Mouse (Mus musculus) cerebellum, adult 11-12 months (tissue): ENCODE measurements around the gene Zfp692.

Experiments used
- DNase-seq: peaks from one replicate; pipeline ENCODE4 v3.0.0; 2022

Zfp692 gene

GRCm38 (mm10) chr11:58306860-58307308 is at the start of gene Zfp692:
TSS of gene Zfp692 (plus strand) at chr11:58307069.
- DNase-seq: peak; percentile 98

- DNase-seq: no peak
These were observed 49.1 kb upstream of the Zfp692 start for GRCm38 (mm10) chr11:58257816-58258215.

GRCm38 (mm10) chr11:58260156-58260555 is 46.7 kb upstream of the Zfp692 start:
- DNase-seq: no peak

GRCm38 (mm10) chr11:58261826-58262225 is 45.0 kb upstream of the Zfp692 start:
- no peak for DNase-seq

DNA sequence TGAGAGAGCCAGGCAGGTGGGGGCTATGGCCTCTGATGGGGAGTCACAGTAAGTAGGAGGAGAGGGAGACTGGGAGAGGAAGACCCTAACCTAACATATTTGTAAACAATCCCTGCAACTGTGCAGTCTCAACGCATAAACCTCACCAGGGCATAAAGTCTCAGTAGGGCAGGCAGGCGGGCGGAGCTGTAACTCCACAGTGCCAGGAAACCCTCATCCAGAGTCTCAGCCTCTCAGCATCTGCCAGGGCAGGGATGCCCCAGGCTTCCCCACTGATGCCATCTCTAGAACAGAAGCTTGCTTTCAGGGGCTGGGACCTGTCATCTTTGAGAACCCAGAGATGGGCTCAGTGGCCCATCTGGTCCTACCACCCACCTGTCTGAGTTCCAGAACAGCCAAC is 44.5 kb upstream of the Zfp692 start:
- no peak for DNase-seq

DNA sequence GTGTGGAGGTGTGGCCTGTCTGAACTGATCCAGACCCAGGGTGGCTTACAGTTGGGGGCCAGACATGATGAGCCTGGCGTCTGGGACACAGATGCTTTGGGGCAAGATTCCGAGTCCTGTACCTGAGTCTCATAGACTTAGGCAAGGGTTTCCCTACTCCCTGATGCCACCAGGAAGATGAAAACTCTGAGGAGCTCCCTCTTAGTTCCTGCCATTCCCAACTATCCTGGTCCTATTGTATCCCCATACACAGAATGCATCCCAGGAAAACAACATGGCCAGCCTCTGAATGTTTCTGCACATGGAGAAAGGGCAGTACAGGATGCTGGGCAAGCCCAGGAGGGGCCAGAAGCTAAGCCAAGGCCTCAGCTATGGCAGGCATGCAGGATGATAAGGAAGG is 43.4 kb upstream of the Zfp692 start:
- DNase-seq: no peak

DNA sequence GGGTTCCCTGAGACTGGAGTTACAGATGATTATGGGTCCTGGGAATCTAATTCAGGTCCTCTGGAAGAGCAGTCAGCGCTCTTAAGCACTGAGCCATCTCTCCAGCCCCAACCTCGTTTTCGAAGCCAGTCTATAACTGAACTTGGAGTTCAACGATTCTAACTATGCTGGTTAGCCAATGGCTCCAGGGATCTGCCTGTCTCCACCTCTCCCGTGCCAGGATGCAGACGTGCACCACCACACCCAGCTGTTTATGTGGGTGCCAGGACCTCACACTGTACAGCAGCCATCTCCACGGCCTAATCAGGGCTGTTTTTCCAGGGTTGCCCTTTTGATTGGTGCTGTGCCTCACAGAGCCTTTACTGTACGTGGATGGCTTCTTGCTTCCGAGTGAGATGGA is 42.3 kb upstream of the Zfp692 start:
- no peak for DNase-seq

- DNase-seq: no peak
These were observed 38.6 kb upstream of the Zfp692 start for GRCm38 (mm10) chr11:58268285-58268684.

- DNase-seq: no peak
These were observed 32.3 kb upstream of the Zfp692 start, which contains the start of gene 4930438A08Rik for GRCm38 (mm10) chr11:58274572-58274971. TSS of gene 4930438A08Rik (plus strand) at chr11:58274799.

DNA sequence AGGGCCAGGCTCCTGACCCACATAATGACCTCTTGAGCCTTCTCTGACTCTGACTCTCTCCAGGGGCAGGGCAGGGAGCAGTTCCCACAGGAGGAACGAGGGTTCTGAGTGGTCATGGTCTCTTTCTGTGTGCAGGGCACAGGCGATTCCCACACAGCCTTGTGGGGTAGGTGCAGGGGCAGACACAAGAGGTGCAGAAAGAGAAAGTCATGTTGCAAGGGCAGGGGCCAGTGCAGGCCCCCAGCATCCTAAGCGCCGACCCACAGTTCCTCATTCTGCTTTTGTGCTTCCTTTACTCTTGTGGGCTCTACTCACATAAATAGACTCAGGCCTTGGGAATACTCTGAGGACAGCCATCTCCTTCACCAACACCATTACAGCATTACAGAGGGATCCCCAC is 31.1 kb upstream of the Zfp692 start:
- DNase-seq: no peak

GRCm38 (mm10) chr11:58281970-58282496 is 24.8 kb upstream of the Zfp692 start:
- no peak for DNase-seq

DNA sequence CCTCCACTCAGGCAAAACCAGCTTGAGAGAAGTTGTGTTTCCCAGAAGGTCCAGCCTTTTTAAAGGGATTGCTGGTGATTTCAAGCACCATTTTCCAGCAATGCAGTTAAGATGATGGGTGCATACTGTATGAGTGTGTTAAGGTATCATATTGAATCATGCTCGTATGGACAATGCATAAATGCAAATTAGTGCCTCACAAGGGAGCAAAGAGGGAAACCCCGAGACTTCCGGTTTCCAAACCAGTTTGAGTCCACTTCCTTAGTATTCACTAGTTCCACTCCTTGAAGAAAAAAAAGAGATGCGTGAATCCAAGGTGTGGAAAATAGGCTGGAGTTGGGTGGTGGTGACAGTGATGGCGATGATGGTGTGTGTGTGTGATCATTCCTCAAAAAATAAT is 24.4 kb upstream of the Zfp692 start:
- DNase-seq: no peak

- DNase-seq: no peak
These were observed 16.7 kb upstream of the Zfp692 start for GRCm38 (mm10) chr11:58289992-58290682.

DNA sequence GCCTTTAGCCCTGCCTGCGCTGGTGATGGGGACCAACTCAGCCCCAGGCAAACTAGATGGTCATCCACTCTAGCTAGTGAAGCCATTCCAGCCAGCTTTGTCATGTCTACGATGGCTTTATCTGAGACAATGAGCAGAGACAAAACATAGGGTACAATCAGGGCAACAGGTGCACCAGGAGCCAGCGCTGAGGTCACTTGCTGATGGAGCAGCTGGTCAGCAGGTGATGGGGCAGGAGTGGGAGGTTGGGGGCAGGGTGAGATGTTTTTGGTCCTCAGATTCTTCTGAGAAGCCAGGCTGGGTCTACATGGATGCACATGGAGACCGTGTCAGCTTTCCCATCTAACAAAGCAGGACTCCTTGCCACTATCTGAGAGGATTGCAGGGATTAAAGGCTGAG is 16.1 kb upstream of the Zfp692 start:
- DNase-seq: no peak

- DNase-seq: no peak
These were observed 14.1 kb upstream of the Zfp692 start for GRCm38 (mm10) chr11:58292791-58293190.

GRCm38 (mm10) chr11:58297396-58297795 is 9.5 kb upstream of the Zfp692 start:
- no peak for DNase-seq

DNA sequence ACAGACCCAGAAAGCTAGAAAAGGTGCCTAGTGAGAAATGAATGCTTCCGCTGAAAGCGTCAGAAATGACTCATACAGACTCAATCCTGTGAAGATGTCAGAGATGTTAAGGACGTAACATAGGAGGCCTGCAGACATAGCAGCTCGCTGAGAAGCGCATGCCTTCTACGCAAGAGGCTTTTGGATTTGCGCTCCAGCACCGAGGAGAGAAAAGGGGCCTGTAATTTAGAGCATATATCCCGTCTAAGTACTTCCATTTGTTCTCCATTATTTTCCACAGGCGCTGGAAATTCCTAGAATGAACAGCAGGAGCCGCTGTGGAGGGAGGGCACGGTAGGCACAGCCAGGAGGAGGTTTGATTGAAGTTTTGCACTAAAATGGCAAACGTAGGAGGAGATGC is 5.8 kb upstream of the Zfp692 start:
- DNase-seq: peak; percentile 72

DNA sequence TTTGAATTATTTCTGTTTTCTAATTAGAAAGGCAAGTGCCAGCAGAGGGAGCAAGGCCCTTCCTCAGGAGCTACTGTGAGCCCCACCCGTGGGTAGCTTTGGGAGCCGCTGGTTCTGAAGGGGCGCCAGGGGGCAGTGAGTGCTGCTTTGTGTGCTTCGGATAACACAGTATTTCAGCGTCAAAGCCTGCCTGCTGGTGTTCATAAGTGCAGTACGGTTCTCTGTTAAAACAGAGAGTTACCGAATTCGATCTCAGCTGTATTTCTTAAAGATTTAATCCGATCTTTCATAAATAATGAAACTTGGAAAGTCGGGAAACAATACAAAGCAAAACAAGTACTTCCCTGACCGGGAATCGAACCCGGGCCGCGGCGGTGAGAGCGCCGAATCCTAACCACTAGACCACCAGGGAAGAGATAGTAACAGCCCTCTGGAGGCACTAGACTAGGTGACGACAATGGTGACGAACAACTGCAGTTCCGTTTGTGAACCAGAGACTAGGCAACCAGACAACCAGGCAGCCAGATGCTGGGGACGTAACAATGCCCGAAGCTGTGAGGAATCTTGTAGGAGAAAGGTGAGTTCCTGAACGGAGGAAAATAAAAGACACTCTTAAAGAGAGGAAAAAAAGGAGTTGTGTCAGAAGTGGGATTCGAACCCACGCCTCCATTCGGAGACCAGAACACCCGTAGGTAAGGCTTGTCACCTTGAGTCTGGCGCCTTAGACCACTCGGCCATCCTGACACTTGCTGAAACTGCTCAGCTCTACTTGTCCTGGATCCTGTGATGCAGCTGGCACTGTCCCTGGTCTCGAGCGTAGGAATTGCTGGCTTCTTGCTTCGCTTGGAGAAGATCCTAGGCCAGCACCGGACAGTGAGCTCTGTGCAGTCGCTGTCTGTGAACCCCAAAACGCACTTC is 4.8 kb upstream of the Zfp692 start:
- DNase-seq: peak; percentile 96

- no peak for DNase-seq
These were observed 4.0 kb upstream of the Zfp692 start for GRCm38 (mm10) chr11:58302774-58303445.

- DNase-seq: peak; percentile 14
These were observed 3.3 kb upstream of the Zfp692 start for GRCm38 (mm10) chr11:58303594-58303993.

DNA sequence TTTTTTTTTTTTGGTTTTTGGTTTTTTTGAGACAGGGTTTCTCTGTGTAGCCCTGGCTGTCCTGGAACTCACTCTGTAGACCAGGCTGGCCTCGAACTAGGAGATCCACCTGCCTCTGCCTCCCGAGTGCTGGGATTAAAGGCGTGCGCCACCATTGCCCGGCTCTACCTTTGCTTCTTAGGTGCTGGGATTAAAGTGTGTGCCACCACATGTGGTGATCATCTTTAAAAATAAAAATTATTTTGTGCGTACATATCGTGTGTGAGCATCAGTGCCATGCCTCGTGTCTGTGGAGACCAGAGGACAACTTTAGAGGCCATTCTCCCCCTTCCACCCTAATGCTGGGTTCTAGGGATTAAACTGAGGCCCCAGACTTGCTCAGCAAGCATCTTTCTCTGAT is 1.6 kb upstream of the Zfp692 start:
- DNase-seq: peak; percentile 33

- DNase-seq: peak; percentile 79
These were observed 677 bp downstream of the Zfp692 start for GRCm38 (mm10) chr11:58307411-58308080.

DNA sequence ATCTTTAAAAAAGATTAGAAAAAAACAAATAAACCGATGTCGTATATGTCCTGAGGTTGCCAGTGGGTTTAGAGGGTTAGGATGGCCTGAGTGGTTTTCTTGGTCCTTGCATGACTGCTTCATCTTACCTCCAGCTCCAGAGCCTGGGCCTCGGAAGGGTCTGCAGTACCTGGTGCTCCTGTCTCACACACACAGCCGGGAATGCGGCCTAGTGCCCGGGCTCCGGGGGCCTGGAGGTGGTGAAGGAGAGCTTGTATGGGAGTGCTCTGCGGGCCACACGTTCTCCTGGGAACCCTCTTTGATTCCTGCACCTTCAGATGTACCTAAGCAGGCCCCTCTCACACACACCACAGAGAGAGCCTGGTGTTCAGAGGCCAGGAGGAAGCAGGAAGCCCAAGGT is 1.8 kb downstream of the Zfp692 start:
- no peak for DNase-seq
